Mouse (Mus musculus) kidney, postnatal 25 days (tissue): ENCODE measurements around the gene Map3k10.

ENCODE experiments used
- DNase-seq, 2 experiments: peaks; one replicate each; pipeline ENCODE4 v3.0.0; 2021; ENCODE audit warnings: mixed read lengths in 2 of 2

Map3k10 gene

GRCm38 (mm10) chr7:27606481-27607254 is 67.7 kb downstream of the Map3k10 start:
- no peak for DNase-seq
